ENCODE assay signal across 15 mouse cellular contexts in genomic region chr9:47441155-47441554, GRCm38 (mm10).
"Had no signal": no experiment of that assay in that cellular context is flagged by ENCODE, and none has a peak within 500 bp of the region (broad histone marks: within the 10 kb centered on the region; RNA-seq: fewer than 3 reads in every experiment).

No protein-coding gene starts in this region.

- H3K4me2 ChIP-seq: neural tube, embryonic 15.5 days; stomach, embryonic 15.5 days had no signal

- H3K9me3 ChIP-seq: neural tube, embryonic 13.5 days; neural tube, embryonic 15.5 days; stomach, embryonic 15.5 days had no signal

- H3K4me1 ChIP-seq: stomach, embryonic 15.5 days had no signal

- DNase-seq: retina, postnatal 1 day; right cerebral cortex, adult 18-20 months; right cerebral cortex, postnatal 14 days; right cerebral cortex, postnatal 4 days; spleen, adult 18-20 months; thymus, adult 18-20 months; thymus, adult 2 months; thymus, postnatal 14 days; thymus, postnatal 25 days; thymus, postnatal 36 days; thymus, postnatal 4 days had no signal

- H3K27me3 ChIP-seq: neural tube, embryonic 15.5 days; stomach, embryonic 15.5 days had no signal

- H3K36me3 ChIP-seq: neural tube, embryonic 13.5 days; neural tube, embryonic 15.5 days; stomach, embryonic 15.5 days had no signal

- H3K9ac ChIP-seq: neural tube, embryonic 13.5 days; neural tube, embryonic 15.5 days; stomach, embryonic 15.5 days had no signal

- H3K27ac ChIP-seq: neural tube, embryonic 13.5 days; neural tube, embryonic 15.5 days; stomach, embryonic 15.5 days; stomach, postnatal 0 days had no signal

- H3K4me3 ChIP-seq: neural tube, embryonic 13.5 days; neural tube, embryonic 15.5 days; stomach, embryonic 15.5 days had no signal
